Mouse (Mus musculus): ENCODE measurements around the gene Grin2a.

GRCm38 (mm10) chr16:9709921-9710320 lies 285.4 kb downstream of the Grin2a start:
- TF ChIP-seq POLR2AphosphoS2 (IDR thresholded peaks at IDR 0.05; ENCODE audit: low read length) (no peak), CHD2 (IDR thresholded peaks at IDR 0.05; ENCODE audit: low read length) (no peak)

All from MEL (cell line).